Mouse (Mus musculus) neural tube, embryonic 15.5 days (tissue): Measurements from ENCODE around the gene Cd96. TPM values are rescaled to one million over a fixed set of nuclear protein-coding genes. Genes with fewer than 3 reads are reported as not detected.

ENCODE experiments used
- polyA plus RNA-seq: library from polyadenylated mRNA; unstranded; fragments of >200 nt; fragmentation: Nextera tagmentation; extraction: Ambion mirVana; gene quantifications from 2 replicates; pipeline ENCODE4 v1.2.1, GENCODE M21; 2015

Cd96 gene
- polyA plus RNA-seq, 1 experiment from 2014 or later, result 0.13 TPM

Other genes with a start within 250 kb of the Cd96 start
- gene Phldb2, start 166.7 kb downstream of the Cd96 start, polyA plus RNA-seq, result 7.2 and 11.2 TPM in 2 replicates
- 14.9 and 15.8 TPM in 2 replicates for gene Plcxd2, start 110.0 kb downstream of the Cd96 start, polyA plus RNA-seq
- gene Gm4737, start 34.8 kb upstream of the Cd96 start, polyA plus RNA-seq, result 1.0 and 3.4 TPM in 2 replicates